Mouse (Mus musculus) gastrocnemius, adult 2 months (tissue): Measurements from ENCODE around the gene Ank2. TPM values are rescaled to one million over a fixed set of nuclear protein-coding genes. Genes with fewer than 3 reads are reported as not detected.

Experiments
- DNase-seq: peaks from one replicate; pipeline ENCODE4 v3.0.0; 2022
- H3K27ac ChIP-seq: fragments of 200-600 bp; 2 replicates; pipeline ENCODE4 v1.8.1; 2022; ENCODE audit warnings: mild to moderate bottlenecking
- H3K4me3 ChIP-seq: fragments of 200-600 bp; 2 replicates; pipeline ENCODE4 v1.8.1; 2022; ENCODE audit warnings: mild to moderate bottlenecking, moderate library complexity
- CTCF ChIP-seq: fragments of 200-600 bp; IDR thresholded peaks from 2 replicates; pipeline ENCODE4 v1.8.1; 2022; ENCODE audit warnings: antibody characterized with exemption, mild to moderate bottlenecking, moderate library complexity
- intact Hi-C: fragments of 180-260 bp; cut with DNase I; formaldehyde crosslinking; loops from one replicate; pipeline ENCODE4 v1.15.1; 2025
- total RNA-seq, 2 experiments: library from RNA; stranded (reverse); gene quantifications; 2 replicates each; pipeline ENCODE4 v1.2.3; 2021

Gene Ank2
- total RNA-seq, 2 experiments from 2014 or later = 94.5 to 154 TPM

- DNase-seq = no peak
- Histone ChIP-seq H3K4me3 (no peak overlapping the region), H3K27ac (no peak overlapping the region)
- TF ChIP-seq CTCF = no peak
- intact Hi-C loops = no loop called here
Observed at GRCm38 (mm10) chr3:127220859-127221258, 278.3 kb downstream of the Ank2 start.

GRCm38 (mm10) chr3:127213534-127213933 is 285.6 kb downstream of the Ank2 start:
- Histone ChIP-seq H3K4me3 (no peak overlapping the region), H3K27ac (no peak overlapping the region)
- no peak for DNase-seq
- intact Hi-C loops = no loop called here
- TF ChIP-seq CTCF = no peak

- H3K4me3 ChIP-seq = no peak overlapping the region
- intact Hi-C loops = no loop called here
- no peak for DNase-seq
- TF ChIP-seq CTCF = no peak
- H3K27ac ChIP-seq = no peak overlapping the region
Observed at GRCm38 (mm10) chr3:127211119-127211518, 288.0 kb downstream of the Ank2 start.

GRCm38 (mm10) chr3:127210552-127210951 is 288.6 kb downstream of the Ank2 start:
- DNase-seq = no peak
- intact Hi-C loops = no loop called here

GRCm38 (mm10) chr3:127208871-127209270 is 290.3 kb downstream of the Ank2 start:
- Histone ChIP-seq H3K4me3 (no peak overlapping the region), H3K27ac (no peak overlapping the region)
- no peak for TF ChIP-seq CTCF
- intact Hi-C loops = no loop called here
- no peak for DNase-seq

More at GRCm38 (mm10) chr3:127210552-127210951, 288.6 kb downstream of the Ank2 start:
- no peak for TF ChIP-seq CTCF
- no peak overlapping the region for H3K27ac ChIP-seq
- H3K4me3 ChIP-seq = no peak overlapping the region

- TF ChIP-seq CTCF = no peak
- Histone ChIP-seq H3K4me3 (no peak overlapping the region), H3K27ac (no peak overlapping the region)
- intact Hi-C loops = no loop called here
- peak; percentile 23 for DNase-seq
Observed at GRCm38 (mm10) chr3:127205883-127206434, 293.2 kb downstream of the Ank2 start.

GRCm38 (mm10) chr3:127202484-127203115 is 296.6 kb downstream of the Ank2 start:
- no peak for TF ChIP-seq CTCF
- no peak overlapping the region for H3K4me3 ChIP-seq
- DNase-seq = no peak
- intact Hi-C loops = no loop called here
- no peak overlapping the region for H3K27ac ChIP-seq

- Histone ChIP-seq H3K4me3 (no peak overlapping the region), H3K27ac (no peak overlapping the region)
- intact Hi-C loops = no loop called here
- no peak for TF ChIP-seq CTCF
- DNase-seq = no peak
Observed at GRCm38 (mm10) chr3:127200789-127201188, 298.4 kb downstream of the Ank2 start.

GRCm38 (mm10) chr3:127199112-127199665 is 300.0 kb downstream of the Ank2 start:
- peak; percentile 19 for DNase-seq
- Histone ChIP-seq H3K4me3 (no peak overlapping the region), H3K27ac (no peak overlapping the region)
- no peak for TF ChIP-seq CTCF
- intact Hi-C loops = no loop called here

GRCm38 (mm10) chr3:127198656-127199055 is 300.5 kb downstream of the Ank2 start:
- TF ChIP-seq CTCF = no peak
- intact Hi-C loops = no loop called here
- H3K27ac ChIP-seq = no peak overlapping the region
- no peak overlapping the region for H3K4me3 ChIP-seq
- DNase-seq = no peak

- H3K27ac ChIP-seq = no peak overlapping the region
- no peak for DNase-seq
- H3K4me3 ChIP-seq = no peak overlapping the region
- intact Hi-C loops = no loop called here
- no peak for TF ChIP-seq CTCF
Observed at GRCm38 (mm10) chr3:127188789-127189128, 310.4 kb downstream of the Ank2 start.

- TF ChIP-seq CTCF = no peak
- DNase-seq = no peak
- H3K27ac ChIP-seq = no peak overlapping the region
- intact Hi-C loops = no loop called here
- no peak overlapping the region for H3K4me3 ChIP-seq
Observed at GRCm38 (mm10) chr3:127188086-127188788, 310.9 kb downstream of the Ank2 start.

GRCm38 (mm10) chr3:127187081-127187480 is 312.1 kb downstream of the Ank2 start:
- TF ChIP-seq CTCF = no peak
- Histone ChIP-seq H3K4me3 (no peak overlapping the region), H3K27ac (no peak overlapping the region)
- intact Hi-C loops = no loop called here
- no peak for DNase-seq

- Histone ChIP-seq H3K27ac (no peak overlapping the region), H3K4me3 (no peak overlapping the region)
- peak; percentile 33 for TF ChIP-seq CTCF
- intact Hi-C loops = no loop called here
- no peak for DNase-seq
Observed at GRCm38 (mm10) chr3:127186239-127186638, 312.9 kb downstream of the Ank2 start.
